Mouse (Mus musculus): ENCODE results near the gene Entpd3. TPM values are rescaled to one million over a fixed set of nuclear protein-coding genes. Genes with fewer than 3 reads are reported as not detected.

Entpd3 gene
- polyA plus RNA-seq, 1 experiment: not detected

GRCm38 (mm10) chr9:120568917-120569316 is 29.3 kb downstream of the Entpd3 start:
- no peak overlapping the region for H3K27ac ChIP-seq (replicated peaks; ENCODE audit: low read depth, low read length)
- peaks cover 3% of the 10 kb centered on the region; the same call in 1 of the 2 replicates for H3K4me1 ChIP-seq (ENCODE audit: control insufficient read depth, insufficient read depth, insufficient read length, low read length)
- no peak overlapping the region for H3K4me3 ChIP-seq (ENCODE audit: insufficient read depth, low read depth, low read length)

- no peak overlapping the region for H3K27ac ChIP-seq (replicated peaks; ENCODE audit: low read depth, low read length)
- peaks cover 3% of the 10 kb centered on the region; the same call in 1 of the 2 replicates for H3K4me1 ChIP-seq (ENCODE audit: control insufficient read depth, insufficient read depth, insufficient read length, low read length)
- no peak overlapping the region for H3K4me3 ChIP-seq (ENCODE audit: insufficient read depth, low read depth, low read length)
These were observed 30.2 kb downstream of the Entpd3 start for GRCm38 (mm10) chr9:120569721-120570333.

GRCm38 (mm10) chr9:120570334-120570725 is 30.7 kb downstream of the Entpd3 start:
- Histone ChIP-seq H3K4me1 (ENCODE audit: control insufficient read depth, insufficient read depth, insufficient read length, low read length) (peaks cover 3% of the 10 kb centered on the region; the same call in 1 of the 2 replicates), H3K27ac (replicated peaks; ENCODE audit: low read depth, low read length) (no peak overlapping the region), H3K4me3 (ENCODE audit: insufficient read depth, low read depth, low read length) (no peak overlapping the region)

- H3K27ac ChIP-seq (replicated peaks; ENCODE audit: low read depth, low read length): peak within 1 kb of the TSS; percentile 74
- H3K4me1 ChIP-seq (ENCODE audit: control insufficient read depth, insufficient read depth, insufficient read length, low read length): peaks cover 3% of the 10 kb centered on the region; the same call in 1 of the 2 replicates
These were observed 31.3 kb downstream of the Entpd3 start, which contains the start of gene Rpl14 for GRCm38 (mm10) chr9:120570741-120571592. Gene Rpl14 (plus strand): TSS chr9:120571444.

GRCm38 (mm10) chr9:120571593-120572385 is 32.2 kb downstream of the Entpd3 start:
- Histone ChIP-seq H3K4me1 (ENCODE audit: control insufficient read depth, insufficient read depth, insufficient read length, low read length) (peaks cover 3% of the 10 kb centered on the region; the same call in 1 of the 2 replicates), H3K4me3 (ENCODE audit: insufficient read depth, low read depth, low read length) (peak overlapping the region; percentile 92), H3K27ac (replicated peaks; ENCODE audit: low read depth, low read length) (peak overlapping the region; percentile 74)

More at GRCm38 (mm10) chr9:120570741-120571592, 31.3 kb downstream of the Entpd3 start, which contains the start of gene Rpl14:
- peak within 1 kb of the TSS; percentile 92 for H3K4me3 ChIP-seq (ENCODE audit: insufficient read depth, low read depth, low read length)

- peaks cover 3% of the 10 kb centered on the region; the same call in 1 of the 2 replicates for H3K4me1 ChIP-seq (ENCODE audit: control insufficient read depth, insufficient read depth, insufficient read length, low read length)
- H3K4me3 ChIP-seq (ENCODE audit: insufficient read depth, low read depth, low read length): no peak overlapping the region
- no peak overlapping the region for H3K27ac ChIP-seq (replicated peaks; ENCODE audit: low read depth, low read length)
These were observed 36.4 kb downstream of the Entpd3 start for GRCm38 (mm10) chr9:120575748-120576661.

- peaks cover 3% of the 10 kb centered on the region; the same call in 1 of the 2 replicates for H3K4me1 ChIP-seq (ENCODE audit: control insufficient read depth, insufficient read depth, insufficient read length, low read length)
- no peak overlapping the region for H3K27ac ChIP-seq (replicated peaks; ENCODE audit: low read depth, low read length)
- peak overlapping the region; percentile 32; the same call in 1 of the 2 replicates for H3K4me3 ChIP-seq (ENCODE audit: insufficient read depth, low read depth, low read length)
These were observed 37.0 kb downstream of the Entpd3 start for GRCm38 (mm10) chr9:120576662-120577013.

GRCm38 (mm10) chr9:120577133-120577651 is 37.6 kb downstream of the Entpd3 start:
- H3K27ac ChIP-seq (replicated peaks; ENCODE audit: low read depth, low read length): peak overlapping the region; percentile 29; the same call in 1 of the 2 replicates
- H3K4me1 ChIP-seq (ENCODE audit: control insufficient read depth, insufficient read depth, insufficient read length, low read length): peaks cover 2% of the 10 kb centered on the region; the same call in 1 of the 2 replicates
- H3K4me3 ChIP-seq (ENCODE audit: insufficient read depth, low read depth, low read length): peak overlapping the region; percentile 76

GRCm38 (mm10) chr9:120577706-120578405 is 38.2 kb downstream of the Entpd3 start:
- Histone ChIP-seq H3K4me1 (ENCODE audit: control insufficient read depth, insufficient read depth, insufficient read length, low read length) (no peaks in the 10 kb centered on the region), H3K4me3 (ENCODE audit: insufficient read depth, low read depth, low read length) (peak overlapping the region; percentile 76), H3K27ac (replicated peaks; ENCODE audit: low read depth, low read length) (0 out of 2 replicates have a peak overlapping the region, but pooled peaks have one; percentile 29)

- Histone ChIP-seq H3K4me3 (ENCODE audit: insufficient read depth, low read depth, low read length) (no peak overlapping the region), H3K4me1 (ENCODE audit: control insufficient read depth, insufficient read depth, insufficient read length, low read length) (no peaks in the 10 kb centered on the region), H3K27ac (replicated peaks; ENCODE audit: low read depth, low read length) (no peak overlapping the region)
These were observed 39.1 kb downstream of the Entpd3 start for GRCm38 (mm10) chr9:120578701-120579100.

- no peaks in the 10 kb centered on the region for H3K4me1 ChIP-seq (ENCODE audit: control insufficient read depth, insufficient read depth, insufficient read length, low read length)
- no peak overlapping the region for H3K4me3 ChIP-seq (ENCODE audit: insufficient read depth, low read depth, low read length)
- H3K27ac ChIP-seq (replicated peaks; ENCODE audit: low read depth, low read length): no peak overlapping the region
These were observed 40.2 kb downstream of the Entpd3 start for GRCm38 (mm10) chr9:120579808-120580207.

GRCm38 (mm10) chr9:120581941-120582618 is 42.5 kb downstream of the Entpd3 start:
- Histone ChIP-seq H3K4me1 (ENCODE audit: control insufficient read depth, insufficient read depth, insufficient read length, low read length) (no peaks in the 10 kb centered on the region), H3K27ac (replicated peaks; ENCODE audit: low read depth, low read length) (no peak overlapping the region), H3K4me3 (ENCODE audit: insufficient read depth, low read depth, low read length) (peak overlapping the region; percentile 55)
